Mouse (Mus musculus) adrenal gland, adult 8-10 months (tissue): ENCODE measurements around the gene Bri3. TPM values are rescaled to one million over a fixed set of nuclear protein-coding genes. Genes with fewer than 3 reads are reported as not detected.
A peak's percentile ranks its signal among the peaks of the same experiment; 100 is the strongest.

Experiments used
- DNase-seq: peaks from one replicate; pipeline ENCODE4 v3.0.0; 2022
- total RNA-seq, 4 experiments: library from RNA; stranded (reverse); gene quantifications; 2 replicates each; pipeline ENCODE4 v1.2.4; 2022

Bri3 gene
- total RNA-seq, 4 experiments from 2014 or later: 101 to 135 (median 118) TPM

GRCm38 (mm10) chr5:144439286-144440040 is 195.2 kb downstream of the Bri3 start:
- peak; percentile 39 for DNase-seq

- peak; percentile 85 for DNase-seq
Measured at GRCm38 (mm10) chr5:144441831-144442271, 197.6 kb downstream of the Bri3 start.

- DNase-seq: no peak
Measured at GRCm38 (mm10) chr5:144446475-144447225, 202.4 kb downstream of the Bri3 start.

GRCm38 (mm10) chr5:144447226-144447616 is 203.0 kb downstream of the Bri3 start:
- no peak for DNase-seq

- DNase-seq: no peak
Measured at GRCm38 (mm10) chr5:144447975-144448374, 203.7 kb downstream of the Bri3 start.

- no peak for DNase-seq
Measured at GRCm38 (mm10) chr5:144452776-144453455, 208.7 kb downstream of the Bri3 start.

- DNase-seq: peak; percentile 52
Measured at GRCm38 (mm10) chr5:144457623-144458287, 213.5 kb downstream of the Bri3 start.

GRCm38 (mm10) chr5:144466987-144467386 is 222.8 kb downstream of the Bri3 start:
- DNase-seq: no peak

GRCm38 (mm10) chr5:144473056-144473455 is 228.8 kb downstream of the Bri3 start:
- no peak for DNase-seq

GRCm38 (mm10) chr5:144479677-144480171 is 235.5 kb downstream of the Bri3 start:
- no peak for DNase-seq

GRCm38 (mm10) chr5:144483659-144484375 is 239.6 kb downstream of the Bri3 start:
- DNase-seq: no peak

- no peak for DNase-seq
Measured at GRCm38 (mm10) chr5:144491308-144491707, 247.1 kb downstream of the Bri3 start.

Other genes with a start within 250 kb of the Bri3 start
- 10 to 100 TPM; 56.5 to 60.7 (median 60.2) TPM for gene Ccz1, start 229.6 kb upstream of the Bri3 start, total RNA-seq
- not detected for gene Ocm, start 217.8 kb upstream of the Bri3 start, total RNA-seq
- gene Lmtk2, start 144.0 kb upstream of the Bri3 start, total RNA-seq: 10 to 100 TPM; 31.2 to 45.6 (median 38.8) TPM
- 1 to 10 TPM in 3 of 4 experiments, under 1 TPM in 1; 0.61 to 3.0 (median 2.3) TPM for gene Bhlha15, start 54.2 kb upstream of the Bri3 start, total RNA-seq
- 100 to 1,000 TPM; 113 to 201 (median 148) TPM for gene Tecpr1, start 20.8 kb upstream of the Bri3 start, total RNA-seq
- 10 to 100 TPM in 2 of 4 experiments, 1 to 10 TPM in 2; 6.2 to 21.3 (median 11.1) TPM for gene Baiap2l1, start 113.7 kb downstream of the Bri3 start, total RNA-seq